Mouse (Mus musculus): Measurements from ENCODE around the gene Grm3. TPM values are rescaled to one million over a fixed set of nuclear protein-coding genes. Genes with fewer than 3 reads are reported as not detected.

The Grm3 gene
- polyA plus RNA-seq, 1 experiment from 2014 or later: 17.8 TPM

- 93% methylated on average over 3 of the region's 3 CpGs for WGBS
- Histone ChIP-seq H3K36me3 (no peaks in the 10 kb centered on the region), H3K4me2 (replicated peaks) (no peak overlapping the region), H3K4me1 (replicated peaks) (peaks cover 9% of the 10 kb centered on the region), H3K27ac (no peak overlapping the region), H3K9ac (replicated peaks) (no peak overlapping the region), H3K27me3 (no peaks in the 10 kb centered on the region), H3K9me3 (no peaks in the 10 kb centered on the region), H3K4me3 (replicated peaks) (no peak overlapping the region)
- ATAC-seq: no peak
Measured at GRCm38 (mm10) chr5:9621417-9622067, 103.4 kb downstream of the Grm3 start.

DNA sequence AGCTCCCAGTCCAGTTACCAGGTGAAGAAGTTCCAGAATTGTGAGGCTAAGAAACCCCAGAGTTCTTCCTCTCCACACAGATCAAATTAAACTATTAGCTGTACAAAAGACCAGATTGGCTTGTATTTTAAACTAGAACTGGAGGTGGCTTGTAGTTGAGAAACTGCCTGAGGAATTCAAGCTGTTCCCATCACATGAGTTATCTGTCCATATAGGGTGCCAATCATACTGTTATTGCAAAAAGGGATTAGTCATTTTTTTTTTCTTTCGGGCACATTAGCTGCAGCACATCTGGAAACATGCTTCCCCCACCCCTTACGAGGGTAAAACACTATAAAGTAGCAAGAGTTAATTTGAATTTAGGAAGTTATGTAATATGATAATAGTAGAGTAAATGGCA is 145.9 kb downstream of the Grm3 start:
- 73% methylated on average over 2 of the region's 2 CpGs for WGBS
- no peak overlapping the region for H3K4me2 ChIP-seq (replicated peaks)
- H3K4me3 ChIP-seq (replicated peaks): no peak overlapping the region
- no peak overlapping the region for H3K27ac ChIP-seq
- H3K27me3 ChIP-seq: no peaks in the 10 kb centered on the region
- H3K9ac ChIP-seq (replicated peaks): no peak overlapping the region
- H3K36me3 ChIP-seq: no peaks in the 10 kb centered on the region
- no peaks in the 10 kb centered on the region for H3K9me3 ChIP-seq
- H3K4me1 ChIP-seq (replicated peaks): no peaks in the 10 kb centered on the region
- ATAC-seq: no peak

DNA sequence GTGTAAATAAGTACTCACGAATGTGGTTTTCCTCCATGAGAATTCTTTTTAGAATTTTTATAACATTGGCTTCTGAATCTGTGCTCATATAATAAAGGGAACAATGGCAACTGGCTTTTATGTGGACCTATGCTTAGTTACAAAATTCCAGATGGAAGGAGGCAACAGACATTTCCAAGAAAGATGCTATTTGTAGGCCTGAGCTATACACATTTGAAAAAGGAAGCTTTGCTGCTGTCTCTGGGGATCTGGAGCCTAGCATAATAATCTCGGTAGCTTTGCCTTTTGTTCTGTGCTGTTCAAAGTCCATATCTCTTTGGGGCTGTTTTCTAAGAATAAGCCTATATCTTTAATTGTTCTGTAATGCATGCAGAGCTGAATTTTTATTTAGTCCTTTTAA is 146.4 kb downstream of the Grm3 start:
- no peaks in the 10 kb centered on the region for H3K9me3 ChIP-seq
- H3K36me3 ChIP-seq: no peaks in the 10 kb centered on the region
- no peak overlapping the region for H3K4me3 ChIP-seq (replicated peaks)
- H3K27me3 ChIP-seq: no peaks in the 10 kb centered on the region
- WGBS: 57% methylated on average over 2 of the region's 2 CpGs
- H3K4me2 ChIP-seq (replicated peaks): no peak overlapping the region
- H3K4me1 ChIP-seq (replicated peaks): no peaks in the 10 kb centered on the region
- no peak overlapping the region for H3K9ac ChIP-seq (replicated peaks)
- H3K27ac ChIP-seq: no peak overlapping the region
- ATAC-seq: no peak

GRCm38 (mm10) chr5:9570946-9571345 is 154.0 kb downstream of the Grm3 start:
- ATAC-seq: no peak
- H3K27ac ChIP-seq: no peak overlapping the region
- no peak overlapping the region for H3K9ac ChIP-seq (replicated peaks)
- peaks cover 8% of the 10 kb centered on the region for H3K36me3 ChIP-seq
- no peak overlapping the region for H3K4me2 ChIP-seq (replicated peaks)
- no peaks in the 10 kb centered on the region for H3K27me3 ChIP-seq
- no peaks in the 10 kb centered on the region for H3K9me3 ChIP-seq
- H3K4me3 ChIP-seq (replicated peaks): no peak overlapping the region
- H3K4me1 ChIP-seq (replicated peaks): no peaks in the 10 kb centered on the region
- WGBS: 92% methylated on average over 6 of the region's 6 CpGs

- ATAC-seq: no peak
- H3K4me2 ChIP-seq (replicated peaks): no peak overlapping the region
- no peaks in the 10 kb centered on the region for H3K4me1 ChIP-seq (replicated peaks)
- H3K9ac ChIP-seq (replicated peaks): no peak overlapping the region
- WGBS: 65% methylated on average over 3 of the region's 3 CpGs
- H3K4me3 ChIP-seq (replicated peaks): no peak overlapping the region
- H3K27me3 ChIP-seq: no peaks in the 10 kb centered on the region
- no peaks in the 10 kb centered on the region for H3K9me3 ChIP-seq
- H3K27ac ChIP-seq: no peak overlapping the region
- no peaks in the 10 kb centered on the region for H3K36me3 ChIP-seq
Measured at GRCm38 (mm10) chr5:9557706-9558105, 167.3 kb downstream of the Grm3 start.

- H3K27me3 ChIP-seq: no peaks in the 10 kb centered on the region
- H3K4me1 ChIP-seq (replicated peaks): peaks cover 11% of the 10 kb centered on the region; the same call in 1 of the 2 replicates
- peak; percentile 73 for ATAC-seq
- no peaks in the 10 kb centered on the region for H3K9me3 ChIP-seq
- H3K27ac ChIP-seq: no peak overlapping the region
- H3K4me2 ChIP-seq (replicated peaks): no peak overlapping the region
- 14% methylated on average over 8 of the region's 8 CpGs for WGBS
- no peak overlapping the region for H3K4me3 ChIP-seq (replicated peaks)
- H3K9ac ChIP-seq (replicated peaks): no peak overlapping the region
- H3K36me3 ChIP-seq: no peaks in the 10 kb centered on the region
Measured at GRCm38 (mm10) chr5:9540822-9541557, 184.0 kb downstream of the Grm3 start.

- no peak overlapping the region for H3K4me3 ChIP-seq (replicated peaks)
- no peak overlapping the region for H3K27ac ChIP-seq
- H3K27me3 ChIP-seq: no peaks in the 10 kb centered on the region
- no peaks in the 10 kb centered on the region for H3K36me3 ChIP-seq
- no peaks in the 10 kb centered on the region for H3K4me1 ChIP-seq (replicated peaks)
- H3K9me3 ChIP-seq: no peaks in the 10 kb centered on the region
- ATAC-seq: no peak
- 94% methylated on average over 4 of the region's 4 CpGs for WGBS
- H3K4me2 ChIP-seq (replicated peaks): no peak overlapping the region
- H3K9ac ChIP-seq (replicated peaks): no peak overlapping the region
Measured at GRCm38 (mm10) chr5:9525507-9525906, 199.5 kb downstream of the Grm3 start.

- Histone ChIP-seq H3K4me1 (replicated peaks) (no peaks in the 10 kb centered on the region), H3K36me3 (no peaks in the 10 kb centered on the region), H3K27ac (no peak overlapping the region), H3K27me3 (no peaks in the 10 kb centered on the region), H3K4me2 (replicated peaks) (no peak overlapping the region), H3K9me3 (no peaks in the 10 kb centered on the region), H3K4me3 (replicated peaks) (no peak overlapping the region), H3K9ac (replicated peaks) (no peak overlapping the region)
- no peak for ATAC-seq
- 91% methylated on average over 1 of the region's 1 CpGs for WGBS
Measured at GRCm38 (mm10) chr5:9511027-9511426, 213.9 kb downstream of the Grm3 start.

- no peak overlapping the region for H3K4me3 ChIP-seq (replicated peaks)
- H3K9me3 ChIP-seq: no peaks in the 10 kb centered on the region
- 72% methylated on average over 4 of the region's 4 CpGs for WGBS
- no peak overlapping the region for H3K27ac ChIP-seq
- no peaks in the 10 kb centered on the region for H3K36me3 ChIP-seq
- ATAC-seq: no peak
- H3K4me2 ChIP-seq (replicated peaks): no peak overlapping the region
- no peaks in the 10 kb centered on the region; the same call in 1 of the 2 replicates for H3K4me1 ChIP-seq (replicated peaks)
- H3K9ac ChIP-seq (replicated peaks): no peak overlapping the region
- no peaks in the 10 kb centered on the region for H3K27me3 ChIP-seq
Measured at GRCm38 (mm10) chr5:9497235-9497634, 227.7 kb downstream of the Grm3 start.

DNA sequence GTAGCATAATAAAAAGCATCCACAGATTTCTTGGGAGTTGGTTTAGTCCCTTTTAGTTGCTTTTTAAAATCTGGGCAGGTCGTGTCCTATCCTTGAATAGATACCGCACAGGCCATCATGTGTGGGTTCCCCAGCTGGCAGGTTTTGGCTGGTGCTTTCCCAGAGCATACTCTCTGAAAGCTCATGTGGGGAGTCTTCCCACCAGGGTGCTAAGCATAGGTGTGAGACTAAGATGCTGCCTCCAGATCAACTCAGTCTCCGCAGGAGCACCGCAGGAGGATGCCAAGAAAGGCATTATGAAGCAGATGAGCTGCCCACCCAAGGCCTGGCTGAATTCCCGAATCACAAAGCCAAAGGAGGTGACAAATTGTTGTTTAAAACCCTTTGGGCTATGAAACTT is 229.5 kb downstream of the Grm3 start:
- no peak overlapping the region for H3K4me2 ChIP-seq (replicated peaks)
- WGBS: 21% methylated on average over 5 of the region's 5 CpGs
- no peak for ATAC-seq
- no peak overlapping the region for H3K9ac ChIP-seq (replicated peaks)
- no peak overlapping the region for H3K27ac ChIP-seq
- no peaks in the 10 kb centered on the region for H3K36me3 ChIP-seq
- H3K4me3 ChIP-seq (replicated peaks): no peak overlapping the region
- H3K9me3 ChIP-seq: no peaks in the 10 kb centered on the region
- H3K27me3 ChIP-seq: no peaks in the 10 kb centered on the region
- H3K4me1 ChIP-seq (replicated peaks): no peaks in the 10 kb centered on the region; the same call in 1 of the 2 replicates

DNA sequence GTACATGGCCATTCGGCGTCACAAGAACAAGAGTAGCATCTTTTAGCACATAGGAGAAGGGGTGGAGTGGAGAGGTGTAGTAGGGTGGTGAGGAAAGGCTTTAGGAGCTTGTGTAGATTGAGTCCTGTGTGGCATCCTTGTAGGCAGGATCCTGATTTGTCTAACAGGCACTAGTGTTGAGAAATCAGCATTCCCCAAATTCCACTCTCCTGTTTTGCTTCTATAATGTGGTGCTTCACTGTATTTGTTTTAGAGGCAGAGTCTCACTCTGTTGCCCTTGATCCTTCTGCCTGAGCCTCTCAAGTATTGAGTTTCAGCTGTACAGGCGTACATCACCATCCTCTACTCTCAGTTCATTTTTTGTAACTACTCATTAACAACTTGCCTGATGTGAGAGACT is 247.4 kb downstream of the Grm3 start:
- Histone ChIP-seq H3K27ac (no peak overlapping the region), H3K4me3 (replicated peaks) (no peak overlapping the region), H3K27me3 (no peaks in the 10 kb centered on the region), H3K4me2 (replicated peaks) (no peak overlapping the region), H3K36me3 (no peaks in the 10 kb centered on the region), H3K9ac (replicated peaks) (no peak overlapping the region), H3K4me1 (replicated peaks) (no peaks in the 10 kb centered on the region), H3K9me3 (no peaks in the 10 kb centered on the region)
- ATAC-seq: no peak
- WGBS: 90% methylated on average over 3 of the region's 3 CpGs

GRCm38 (mm10) chr5:9453298-9453697 is 271.7 kb downstream of the Grm3 start:
- no peak overlapping the region for H3K4me3 ChIP-seq (replicated peaks)
- 93% methylated on average over 2 of the region's 2 CpGs for WGBS
- no peaks in the 10 kb centered on the region for H3K4me1 ChIP-seq (replicated peaks)
- no peak overlapping the region for H3K9ac ChIP-seq (replicated peaks)
- ATAC-seq: no peak
- H3K27ac ChIP-seq: no peak overlapping the region
- H3K4me2 ChIP-seq (replicated peaks): no peak overlapping the region
- H3K27me3 ChIP-seq: no peaks in the 10 kb centered on the region
- H3K36me3 ChIP-seq: no peaks in the 10 kb centered on the region
- no peaks in the 10 kb centered on the region for H3K9me3 ChIP-seq

All from midbrain, embryonic 13.5 days (tissue).